Mouse (Mus musculus) testis, adult 2 months (tissue): ENCODE measurements at regions not wholly inside any gene's neighbourhood (a gene's known extent, or its start where the extent isn't known, plus 50 kb on each side); places are given as distances from the start of the nearest gene placed in this dataset.

Experiments
- CTCF ChIP-seq: fragments of 200-500 bp; IDR thresholded peaks from 2 replicates; pipeline ENCODE4 v1.5.1; 2012; ENCODE audit warnings: low read depth, mild to moderate bottlenecking, inconsistent platforms, low read length, moderate library complexity; ENCODE audit not compliant: control insufficient read depth, insufficient read depth, insufficient replicate concordance
- POLR2A ChIP-seq: fragments of 200-500 bp; IDR thresholded peaks from 2 replicates; pipeline ENCODE4 v1.6.1; 2012; ENCODE audit warnings: low read depth, mild to moderate bottlenecking, inconsistent platforms, low read length, moderate library complexity; ENCODE audit not compliant: control insufficient read depth

GRCm38 (mm10) chr10:66781171-66781510 is 314.8 kb upstream of the Jmjd1c start:
- no peak for TF ChIP-seq POLR2A
- no peak for TF ChIP-seq CTCF
